Comparison of ENCODE assay signal across 8 mouse cellular contexts in the genomic region with DNA sequence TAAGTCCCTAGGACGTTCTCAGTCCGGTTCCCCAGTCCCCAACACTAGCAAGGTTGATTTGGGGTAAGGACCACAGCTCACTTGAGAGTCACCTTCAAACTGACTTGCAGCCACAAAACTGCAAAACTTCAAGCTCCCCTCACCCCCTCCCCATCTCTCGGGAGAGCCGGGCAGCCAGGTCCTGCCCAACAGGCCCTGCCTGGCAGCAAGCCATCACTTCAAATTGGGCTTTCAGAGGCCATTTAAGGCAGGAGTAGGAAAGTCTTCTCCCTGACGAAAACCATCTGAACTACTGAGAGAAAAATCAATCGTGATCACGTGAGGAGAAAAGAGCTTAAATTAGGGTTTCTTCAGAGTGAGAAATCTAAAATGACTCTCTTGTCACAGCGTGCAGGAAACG. TPM values are rescaled to one million over a fixed set of nuclear protein-coding genes. Genes with fewer than 3 reads are reported as not detected.
DNase-seq lines count a peak whose midpoint lies in the region; ATAC-seq and TF ChIP-seq lines count a peak whose summit lies in the region.
"Had no signal": no experiment of that assay in that cellular context is flagged by ENCODE, and none has a peak within 500 bp of the region (broad histone marks: within the 10 kb centered on the region; RNA-seq: fewer than 3 reads in every experiment).

No protein-coding gene starts in this region.

- H3K4me1 ChIP-seq in heart, embryonic 15.5 days (replicated peaks): peaks cover 53% of the 10 kb centered on the region
- H3K4me1 ChIP-seq in lung, adult 2 months (ENCODE audit: control insufficient read depth, insufficient read depth, low read length): peaks cover 25% of the 10 kb centered on the region
- peaks cover 17% of the 10 kb centered on the region for H3K4me1 ChIP-seq in intestine, embryonic 16.5 days (ENCODE audit: control insufficient read depth, insufficient read depth, low read length)
- H3K4me1 ChIP-seq in limb, embryonic 14.5 days (ENCODE audit: control insufficient read depth, insufficient read depth, low read length): peaks cover 22% of the 10 kb centered on the region

- H3K27ac ChIP-seq in heart, embryonic 15.5 days: peak overlapping the region; percentile 57
- H3K27ac ChIP-seq in intestine, embryonic 16.5 days (ENCODE audit: low read length): 0 out of 2 replicates have a peak overlapping the region, but pooled peaks have one; percentile 25
- H3K27ac ChIP-seq in limb, embryonic 14.5 days (replicated peaks; ENCODE audit: low read depth, low read length): peak overlapping the region; percentile 59; the same call in 1 of the 2 replicates

- intact Hi-C loops in heart, postnatal 10 days (cut with DNase I): no loop called here

- H3K4me3 ChIP-seq in heart, embryonic 15.5 days: no peak overlapping the region
- no peak overlapping the region for H3K4me3 ChIP-seq in lung, adult 2 months (replicated peaks; ENCODE audit: extremely low read depth, low read depth, low read length)
- H3K4me3 ChIP-seq in intestine, embryonic 16.5 days (ENCODE audit: low read length): no peak overlapping the region
- no peak overlapping the region for H3K4me3 ChIP-seq in limb, embryonic 14.5 days (replicated peaks; ENCODE audit: low read length)

- H3K9me3 ChIP-seq in heart, embryonic 15.5 days (replicated peaks): no peaks in the 10 kb centered on the region
- no peaks in the 10 kb centered on the region for H3K9me3 ChIP-seq in intestine, embryonic 16.5 days (ENCODE audit: control insufficient read depth, low read length)
- no peaks in the 10 kb centered on the region for H3K9me3 ChIP-seq in limb, embryonic 14.5 days (ENCODE audit: control insufficient read depth, low read length)

- H3K4me2 ChIP-seq in heart, embryonic 15.5 days: no peak overlapping the region
- H3K4me2 ChIP-seq in intestine, embryonic 16.5 days (ENCODE audit: low read depth, low read length): no peak overlapping the region
- H3K4me2 ChIP-seq in limb, embryonic 14.5 days (replicated peaks; ENCODE audit: low read depth, low read length, severe bottlenecking): no peak overlapping the region

- H3K36me3 ChIP-seq in heart, embryonic 15.5 days: no peaks in the 10 kb centered on the region
- H3K36me3 ChIP-seq in intestine, embryonic 16.5 days (ENCODE audit: control insufficient read depth, insufficient read depth, low read length): no peaks in the 10 kb centered on the region
- H3K36me3 ChIP-seq in limb, embryonic 14.5 days (ENCODE audit: control insufficient read depth, insufficient read depth, low read length): no peaks in the 10 kb centered on the region
- H3K36me3 ChIP-seq: G1E had no signal

- TF ChIP-seq POLR2A in lung, adult 2 months (IDR thresholded peaks at IDR 0.05; ENCODE audit: borderline replicate concordance, extremely low read depth, low read depth, low read length): no peak
- no peak for TF ChIP-seq POLR2A in limb, embryonic 14.5 days (IDR thresholded peaks at IDR 0.05; ENCODE audit: borderline replicate concordance, extremely low read depth, insufficient read depth, insufficient read length)

- no peak for DNase-seq in heart, postnatal 10 days
- DNase-seq in lung, postnatal 10 days: peak; percentile 54
- no peak for DNase-seq in lung, adult 2 months
- DNase-seq in limb, embryonic 14.5 days (ENCODE audit: low spot score): no peak

- TF ChIP-seq CTCF in lung, adult 2 months (IDR thresholded peaks at IDR 0.05; ENCODE audit: insufficient read depth, low read length): no peak

- WGBS in heart, embryonic 15.5 days: 37% methylated on average over 9 of the region's 9 CpGs
- 54% methylated on average over 9 of the region's 9 CpGs for WGBS in lung, adult 2 months
- WGBS in intestine, embryonic 16.5 days: 57% methylated on average over 9 of the region's 9 CpGs
- WGBS in limb, embryonic 14.5 days: 36% methylated on average over 9 of the region's 9 CpGs

- H3K9ac ChIP-seq in heart, embryonic 15.5 days: no peak overlapping the region
- no peak overlapping the region for H3K9ac ChIP-seq in intestine, embryonic 16.5 days (ENCODE audit: low read depth, low read length)
- H3K9ac ChIP-seq in limb, embryonic 14.5 days (ENCODE audit: low read depth, low read length, severe bottlenecking): no peak overlapping the region

- no peaks in the 10 kb centered on the region for H3K27me3 ChIP-seq in heart, embryonic 15.5 days
- no peaks in the 10 kb centered on the region for H3K27me3 ChIP-seq in intestine, embryonic 16.5 days (replicated peaks; ENCODE audit: control insufficient read depth, insufficient read depth, low read length)
- no peaks in the 10 kb centered on the region for H3K27me3 ChIP-seq in limb, embryonic 14.5 days (ENCODE audit: control insufficient read depth, insufficient read depth, low read length)

- ATAC-seq in heart, embryonic 15.5 days (replicated peaks; ENCODE audit: insufficient number of reproducible peaks, insufficient read depth, low FRiP score, low read depth): no peak
- no peak for ATAC-seq in intestine, embryonic 16.5 days
- no peak for ATAC-seq in limb, embryonic 14.5 days (ENCODE audit: low FRiP score, low read depth)
- ATAC-seq in CD4-positive, CD25-positive, alpha-beta regulatory T cell, adult 4 months: no peak

RNA-seq across cellular contexts. Expression of a gene that starts 44.2 kb away (rescaled TPM):
- polyA plus RNA-seq in heart, embryonic 15.5 days (2015; fragmentation: Nextera tagmentation; extraction: Ambion mirVana): 134 and 142 TPM in 2 replicates
- 100 to 1,000 TPM; 184 to 197 TPM for total RNA-seq in heart, postnatal 10 days (2021)
- 255 and 312 TPM in 2 replicates for polyA plus RNA-seq in lung, adult 2 months (2012; rRNA removed)
- 89.1 and 94.1 TPM in 2 replicates for polyA plus RNA-seq in intestine, embryonic 16.5 days (2015; fragmentation: Nextera tagmentation; extraction: Ambion mirVana)
- 151 and 192 TPM in 2 replicates for polyA plus RNA-seq in limb, embryonic 14.5 days (2012; rRNA removed)
- 134 and 141 TPM in 2 replicates for polyA plus RNA-seq in limb, embryonic 14.5 days (2014; fragmentation: Nextera tagmentation; extraction: Ambion mirVana)
- under 1 TPM; 0.41 to 0.44 TPM for polyA plus RNA-seq in CD4-positive, CD25-positive, alpha-beta regulatory T cell, adult 4 months (2017; shearing (Covaris generic))
- polyA plus RNA-seq: G1E had no signal

Comparison
In these comparisons a context has a peak if more than half of its experiments do, and no peak if none do; other contexts are left out.
1. RNA of a gene that starts 44.2 kb away (polyA plus RNA-seq): 255 to 312 TPM in lung, adult 2 months, 134 to 192 TPM in limb, embryonic 14.5 days, 134 to 142 TPM in heart, embryonic 15.5 days and 89.1 to 94.1 TPM in intestine, embryonic 16.5 days; 0.41 to 0.44 TPM in CD4-positive, CD25-positive, alpha-beta regulatory T cell, adult 4 months; every median in the first group is over 10 times any median in the second.
2. Peak in every context shown above with its lines, with median percentiles within 50 percentile points of each other: H3K27ac ChIP-seq.